Mouse (Mus musculus) kidney, embryonic 14.5 days (tissue): ENCODE results near the gene Mnd1. TPM values are rescaled to one million over a fixed set of nuclear protein-coding genes. Genes with fewer than 3 reads are reported as not detected.

ENCODE experiments used
- ATAC-seq: fragments of 200-750 bp; cut with Nextera tagmentation; 2 replicates; pipeline ENCODE4 v1.8.0; 2017; ENCODE audit warnings: moderate number of reproducible peaks, mild to moderate bottlenecking, moderate TSS enrichment, moderate library complexity; ENCODE audit not compliant: low FRiP score, low TSS enrichment
- H3K27ac ChIP-seq: fragments of 300-500 bp; sonication (generic); 2 replicates; pipeline ENCODE4 v1.5.1; 2014; ENCODE audit warnings: low read depth, mild to moderate bottlenecking, low read length, moderate library complexity, mixed read lengths
- H3K27me3 ChIP-seq: fragments of 300-500 bp; sonication (generic); 2 replicates; pipeline ENCODE4 v1.6.1; 2014; ENCODE audit warnings: mild to moderate bottlenecking, low read length; ENCODE audit not compliant: control insufficient read depth, insufficient read depth
- H3K36me3 ChIP-seq: fragments of 300-500 bp; sonication (generic); 2 replicates; pipeline ENCODE4 v1.6.1; 2014; ENCODE audit warnings: low read length, mixed read lengths; ENCODE audit not compliant: control insufficient read depth, insufficient read depth
- H3K4me1 ChIP-seq: fragments of 300-500 bp; sonication (generic); 2 replicates; pipeline ENCODE4 v1.6.1; 2014; ENCODE audit warnings: low read length, mixed read lengths; ENCODE audit not compliant: control insufficient read depth, insufficient read depth
- H3K4me2 ChIP-seq: fragments of 300-500 bp; sonication (generic); replicated peaks from 2 replicates; pipeline ENCODE4 v1.6.1; 2014; ENCODE audit warnings: low read depth, mild to moderate bottlenecking, low read length
- H3K4me3 ChIP-seq: fragments of 300-500 bp; sonication (generic); 2 replicates; pipeline ENCODE4 v1.5.1; 2014; ENCODE audit warnings: mild to moderate bottlenecking, low read length
- H3K9ac ChIP-seq: fragments of 300-500 bp; sonication (generic); 2 replicates; pipeline ENCODE4 v1.6.1; 2014; ENCODE audit warnings: low read depth, mild to moderate bottlenecking, low read length, moderate library complexity
- H3K9me3 ChIP-seq: fragments of 300-500 bp; sonication (generic); 2 replicates; pipeline ENCODE4 v1.6.1; 2016; ENCODE audit warnings: low read length; ENCODE audit not compliant: control insufficient read depth
- WGBS: fragments of 180-500 bp; shearing (Covaris S2); extraction: QIAGEN DNeasy Blood & Tissue Kit; methylation state at CpG from one replicate; pipeline ENCODE4 v1.1.7; 2014; 5-methylcytosine and 5-hydroxymethylcytosine counted together
- polyA plus RNA-seq: library from polyadenylated mRNA; unstranded; fragments of >200 nt; fragmentation: Nextera tagmentation; extraction: Ambion mirVana; gene quantifications from 2 replicates; pipeline ENCODE4 v1.2.1, GENCODE M21; 2014

The Mnd1 gene
- polyA plus RNA-seq, 1 experiment from 2014 or later, result 19.9 TPM

- no peaks in the 10 kb centered on the region for H3K36me3 ChIP-seq
- ATAC-seq, result no peak
- H3K4me1 ChIP-seq, result no peaks in the 10 kb centered on the region
- 72% methylated on average over 2 of the region's 2 CpGs for WGBS
- H3K27ac ChIP-seq, result no peak overlapping the region
- H3K9ac ChIP-seq, result no peak overlapping the region
- H3K4me2 ChIP-seq, result no peak overlapping the region
- no peaks in the 10 kb centered on the region for H3K27me3 ChIP-seq
- H3K9me3 ChIP-seq, result 0 out of 2 replicates have a peak, but pooled peaks cover 4% of the 10 kb centered on the region
- H3K4me3 ChIP-seq, result no peak overlapping the region
These were observed 80.8 kb downstream of the Mnd1 start for GRCm38 (mm10) chr3:84074777-84075176.

GRCm38 (mm10) chr3:84071641-84072040, 83.9 kb downstream of the Mnd1 start:
- Histone ChIP-seq H3K27ac (no peak overlapping the region), H3K36me3 (no peaks in the 10 kb centered on the region), H3K27me3 (no peaks in the 10 kb centered on the region), H3K9ac (no peak overlapping the region), H3K9me3 (no peaks in the 10 kb centered on the region), H3K4me1 (no peaks in the 10 kb centered on the region), H3K4me2 (no peak overlapping the region), H3K4me3 (no peak overlapping the region)
- no peak for ATAC-seq
- WGBS, result 20% methylated on average over 2 of the region's 2 CpGs

GRCm38 (mm10) chr3:84070811-84071210, 84.8 kb downstream of the Mnd1 start:
- H3K4me3 ChIP-seq, result no peak overlapping the region
- no peak for ATAC-seq
- WGBS, result 89% methylated on average over 8 of the region's 8 CpGs

GRCm38 (mm10) chr3:84068831-84069709, 86.5 kb downstream of the Mnd1 start:
- no peaks in the 10 kb centered on the region for H3K9me3 ChIP-seq
- H3K27ac ChIP-seq, result no peak overlapping the region
- no peaks in the 10 kb centered on the region for H3K27me3 ChIP-seq
- ATAC-seq, result no peak
- WGBS, result 84% methylated on average over 13 of the region's 13 CpGs
- H3K4me1 ChIP-seq, result no peaks in the 10 kb centered on the region
- no peak overlapping the region for H3K9ac ChIP-seq
- H3K36me3 ChIP-seq, result no peaks in the 10 kb centered on the region
- no peak overlapping the region for H3K4me3 ChIP-seq
- no peak overlapping the region for H3K4me2 ChIP-seq

More at GRCm38 (mm10) chr3:84070811-84071210, 84.8 kb downstream of the Mnd1 start:
- Histone ChIP-seq H3K27me3 (no peaks in the 10 kb centered on the region), H3K4me2 (no peak overlapping the region), H3K9me3 (no peaks in the 10 kb centered on the region), H3K4me1 (no peaks in the 10 kb centered on the region), H3K27ac (no peak overlapping the region), H3K9ac (no peak overlapping the region), H3K36me3 (no peaks in the 10 kb centered on the region)

- Histone ChIP-seq H3K4me3 (no peak overlapping the region), H3K9me3 (no peaks in the 10 kb centered on the region), H3K4me1 (no peaks in the 10 kb centered on the region), H3K4me2 (no peak overlapping the region), H3K27ac (no peak overlapping the region), H3K9ac (no peak overlapping the region), H3K36me3 (no peaks in the 10 kb centered on the region), H3K27me3 (no peaks in the 10 kb centered on the region)
- 69% methylated on average over 4 of the region's 4 CpGs for WGBS
- no peak for ATAC-seq
These were observed 89.8 kb downstream of the Mnd1 start for GRCm38 (mm10) chr3:84065825-84066224.

- H3K27me3 ChIP-seq, result no peaks in the 10 kb centered on the region
- H3K9me3 ChIP-seq, result no peaks in the 10 kb centered on the region
- no peak overlapping the region for H3K4me2 ChIP-seq
- no peak for ATAC-seq
- 92% methylated on average over 2 of the region's 2 CpGs for WGBS
- no peak overlapping the region for H3K9ac ChIP-seq
- no peaks in the 10 kb centered on the region for H3K36me3 ChIP-seq
- no peak overlapping the region for H3K27ac ChIP-seq
- H3K4me3 ChIP-seq, result no peak overlapping the region
- peaks cover 7% of the 10 kb centered on the region; the same call in 1 of the 2 replicates for H3K4me1 ChIP-seq
These were observed 92.1 kb downstream of the Mnd1 start for GRCm38 (mm10) chr3:84063369-84063914.

GRCm38 (mm10) chr3:84061523-84062453, 93.8 kb downstream of the Mnd1 start:
- Histone ChIP-seq H3K9me3 (no peaks in the 10 kb centered on the region), H3K4me2 (no peak overlapping the region), H3K4me3 (no peak overlapping the region), H3K27ac (no peak overlapping the region), H3K9ac (no peak overlapping the region), H3K27me3 (no peaks in the 10 kb centered on the region), H3K4me1 (peaks cover 7% of the 10 kb centered on the region; the same call in 1 of the 2 replicates), H3K36me3 (no peaks in the 10 kb centered on the region)
- no peak for ATAC-seq
- WGBS, result 66% methylated on average over 13 of the region's 13 CpGs

- Histone ChIP-seq H3K4me2 (no peak overlapping the region), H3K9ac (no peak overlapping the region), H3K4me1 (peaks cover 7% of the 10 kb centered on the region; the same call in 1 of the 2 replicates), H3K36me3 (no peaks in the 10 kb centered on the region), H3K27ac (no peak overlapping the region), H3K9me3 (no peaks in the 10 kb centered on the region), H3K27me3 (no peaks in the 10 kb centered on the region), H3K4me3 (no peak overlapping the region)
- ATAC-seq, result no peak
- 85% methylated on average over 5 of the region's 5 CpGs for WGBS
These were observed 94.6 kb downstream of the Mnd1 start for GRCm38 (mm10) chr3:84060946-84061345.
